Mouse (Mus musculus) limb, embryonic 10.5 days (tissue): ENCODE measurements around the gene Pdp2. TPM values are rescaled to one million over a fixed set of nuclear protein-coding genes. Genes with fewer than 3 reads are reported as not detected.
"Not testable (repeated sequence)": the region's sequence is repeated elsewhere in the genome, so short reads cannot be mapped to it uniquely, and the experiment has no call there.

Experiments
- DNase-seq: peaks from one replicate; pipeline ENCODE4 v3.0.0-alpha.2; 2017; ENCODE audit warnings: low spot score
- H3K27ac ChIP-seq: fragments of 300-500 bp; sonication (generic); 2 replicates; pipeline ENCODE4 v1.5.1; 2016; ENCODE audit warnings: mild to moderate bottlenecking
- H3K27me3 ChIP-seq: fragments of 300-500 bp; sonication (generic); 2 replicates; pipeline ENCODE4 v1.6.1; 2016; ENCODE audit warnings: low read depth, mild to moderate bottlenecking; ENCODE audit not compliant: poor library complexity, severe bottlenecking
- H3K36me3 ChIP-seq: fragments of 300-500 bp; sonication (generic); 2 replicates; pipeline ENCODE4 v1.6.1; 2016; ENCODE audit warnings: mild to moderate bottlenecking, moderate library complexity
- H3K4me1 ChIP-seq: fragments of 300-500 bp; sonication (generic); 2 replicates; pipeline ENCODE4 v1.6.1; 2016
- H3K4me3 ChIP-seq: fragments of 300-500 bp; sonication (generic); 2 replicates; pipeline ENCODE4 v1.5.1; 2016; ENCODE audit warnings: mild to moderate bottlenecking, moderate library complexity
- H3K9me3 ChIP-seq: fragments of 300-500 bp; sonication (generic); replicated peaks from 2 replicates; pipeline ENCODE4 v1.6.1; 2016; ENCODE audit warnings: mild to moderate bottlenecking
- WGBS: fragments of 180-500 bp; shearing (Covaris S2); methylation state at CpG from one replicate; pipeline ENCODE4 v1.1.7; 2016; 5-methylcytosine and 5-hydroxymethylcytosine counted together
- polyA plus RNA-seq: library from polyadenylated mRNA; unstranded; fragments of >200 nt; fragmentation: Nextera tagmentation; extraction: Ambion mirVana; gene quantifications from 2 replicates; pipeline ENCODE4 v1.2.1, GENCODE M21; 2016

Pdp2 gene
- polyA plus RNA-seq, 1 experiment from 2014 or later: 14.5 TPM

- not testable (repeated sequence) for H3K27me3 ChIP-seq, H3K27ac ChIP-seq, H3K4me1 ChIP-seq, DNase-seq, H3K4me3 ChIP-seq, H3K36me3 ChIP-seq, H3K9me3 ChIP-seq
- 80% methylated on average over 17 of the region's 17 CpGs for WGBS
Measured at GRCm38 (mm10) chr8:104577606-104578005, 13.6 kb upstream of the Pdp2 start.

DNA sequence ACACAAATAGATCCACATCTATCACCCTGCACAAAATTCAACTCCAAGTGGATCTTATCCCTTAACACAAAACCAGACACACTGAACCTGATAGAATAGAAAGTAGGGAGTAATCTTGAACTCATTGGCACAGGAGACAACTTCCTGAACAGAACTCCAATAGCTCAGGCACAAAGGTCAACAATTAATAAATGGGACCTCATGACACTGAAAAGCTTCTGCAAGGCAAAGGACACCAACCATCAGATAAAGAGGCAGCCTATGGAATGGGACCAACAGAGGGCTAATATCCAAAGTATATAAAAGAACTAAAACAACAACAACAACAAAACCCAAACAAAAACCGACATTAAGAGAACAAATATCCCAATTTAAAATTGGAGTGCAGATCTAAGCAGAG lies 6.7 kb upstream of the Pdp2 start:
- no peaks in the 10 kb centered on the region for H3K36me3 ChIP-seq
- no peak for DNase-seq
- 0 out of 2 replicates have a peak, but pooled peaks cover 4% of the 10 kb centered on the region for H3K9me3 ChIP-seq
- H3K4me3 ChIP-seq: no peak overlapping the region
- 62% methylated on average over 1 of the region's 1 CpGs for WGBS
- H3K27me3 ChIP-seq: no peaks in the 10 kb centered on the region
- no peak overlapping the region for H3K27ac ChIP-seq
- H3K4me1 ChIP-seq: no peaks in the 10 kb centered on the region

GRCm38 (mm10) chr8:104590284-104590683 lies 967 bp upstream of the Pdp2 start:
- Histone ChIP-seq H3K4me3 (peak overlapping the region; percentile 70), H3K9me3 (no peaks in the 10 kb centered on the region), H3K27ac (no peak overlapping the region), H3K27me3 (no peaks in the 10 kb centered on the region), H3K36me3 (peaks cover 20% of the 10 kb centered on the region), H3K4me1 (peaks cover 15% of the 10 kb centered on the region)
- WGBS: 92% methylated on average over 3 of the region's 3 CpGs
- no peak for DNase-seq

DNA sequence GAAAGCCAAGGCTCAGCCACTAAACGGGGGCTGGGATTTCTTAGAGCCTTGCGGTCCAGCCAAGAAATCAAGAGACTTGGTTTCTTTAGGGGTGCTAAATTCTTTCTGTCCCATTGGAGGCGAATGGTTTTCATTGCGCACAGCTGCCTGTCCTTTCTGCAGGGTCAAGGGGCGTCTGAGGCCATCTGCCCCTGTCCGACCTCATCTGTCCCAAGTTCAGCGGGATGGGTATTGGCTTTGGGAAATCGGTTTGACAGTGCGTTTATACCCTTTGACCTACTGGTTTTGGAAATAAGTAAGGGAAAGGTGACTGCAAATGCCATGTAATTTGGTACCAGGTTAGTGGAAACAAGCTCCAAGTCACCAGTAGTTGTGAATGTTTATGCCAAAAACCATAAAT lies 605 bp downstream of the Pdp2 start:
- 4% methylated on average over 9 of the region's 9 CpGs for WGBS
- Histone ChIP-seq H3K4me1 (peaks cover 15% of the 10 kb centered on the region), H3K9me3 (no peaks in the 10 kb centered on the region), H3K27me3 (no peaks in the 10 kb centered on the region), H3K36me3 (peaks cover 34% of the 10 kb centered on the region), H3K27ac (peak overlapping the region; percentile 89), H3K4me3 (peak overlapping the region; percentile 70)
- DNase-seq: no peak

DNA sequence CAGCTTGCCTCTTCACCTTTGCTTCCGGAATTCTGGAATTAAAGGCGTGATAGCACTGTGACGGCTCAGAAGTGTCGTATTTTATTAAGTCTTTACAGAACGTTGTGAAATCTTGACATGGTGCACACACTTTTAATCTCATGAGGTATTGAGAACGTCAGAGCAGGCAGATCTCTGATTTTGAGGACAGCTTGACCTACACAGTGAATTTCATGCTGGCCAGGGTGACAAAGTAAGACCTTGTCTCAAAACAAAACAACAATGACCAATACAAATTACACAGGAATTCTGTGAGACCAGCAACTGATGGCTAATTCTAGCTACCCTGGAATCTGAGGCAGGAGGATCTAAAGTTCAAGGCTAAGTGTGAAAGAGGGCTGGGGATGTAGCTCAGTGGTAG lies 1.3 kb downstream of the Pdp2 start:
- 78% methylated on average over 6 of the region's 6 CpGs for WGBS
- H3K36me3 ChIP-seq: peaks cover 36% of the 10 kb centered on the region
- no peaks in the 10 kb centered on the region for H3K27me3 ChIP-seq
- H3K4me3 ChIP-seq: peak overlapping the region; percentile 70; the same call in 1 of the 2 replicates
- peaks cover 15% of the 10 kb centered on the region for H3K4me1 ChIP-seq
- no peak for DNase-seq
- H3K27ac ChIP-seq: no peak overlapping the region
- no peaks in the 10 kb centered on the region for H3K9me3 ChIP-seq

DNA sequence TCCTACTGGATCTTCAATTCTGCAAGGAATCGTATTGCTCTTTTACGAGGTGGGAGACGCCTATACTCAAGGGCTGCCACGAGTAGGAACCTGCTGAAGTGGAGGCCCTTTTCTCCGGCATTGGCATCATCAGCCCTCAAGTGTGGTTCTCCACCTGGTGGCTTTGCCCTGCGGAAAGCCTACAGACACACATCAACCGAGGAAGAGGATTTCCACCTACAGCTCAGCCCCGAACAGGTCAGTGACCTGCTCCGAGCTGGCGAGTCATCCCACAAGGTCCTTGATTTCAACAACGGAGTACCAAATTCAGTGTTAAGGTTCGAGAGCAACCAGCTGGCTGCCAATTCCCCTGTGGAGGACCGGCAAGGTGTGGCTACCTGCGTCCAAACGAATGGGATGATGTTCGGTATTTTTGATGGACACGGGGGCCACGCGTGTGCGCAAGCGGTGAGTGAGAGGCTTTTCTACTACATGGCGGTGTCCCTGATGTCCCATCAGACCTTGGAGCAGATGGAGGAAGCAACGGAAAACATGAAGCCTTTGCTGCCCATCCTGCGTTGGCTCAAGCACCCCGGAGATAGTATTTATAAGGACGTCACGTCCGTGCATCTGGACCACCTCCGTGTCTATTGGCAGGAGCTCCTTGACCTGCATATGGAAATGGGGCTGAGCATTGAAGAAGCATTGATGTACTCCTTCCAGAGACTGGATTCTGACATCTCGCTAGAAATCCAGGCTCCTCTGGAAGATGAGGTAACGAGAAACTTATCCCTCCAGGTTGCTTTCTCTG lies 2.5 kb downstream of the Pdp2 start:
- Histone ChIP-seq H3K27ac (no peak overlapping the region), H3K4me1 (peaks cover 18% of the 10 kb centered on the region), H3K9me3 (no peaks in the 10 kb centered on the region), H3K4me3 (no peak overlapping the region), H3K27me3 (no peaks in the 10 kb centered on the region), H3K36me3 (peaks cover 36% of the 10 kb centered on the region)
- no peak for DNase-seq
- WGBS: 94% methylated on average over 31 of the region's 31 CpGs

- Histone ChIP-seq H3K9me3 (no peaks in the 10 kb centered on the region), H3K4me3 (no peak overlapping the region), H3K36me3 (peaks cover 36% of the 10 kb centered on the region), H3K27me3 (no peaks in the 10 kb centered on the region), H3K4me1 (peaks cover 18% of the 10 kb centered on the region), H3K27ac (no peak overlapping the region)
- DNase-seq: no peak
- 96% methylated on average over 19 of the region's 19 CpGs for WGBS
Measured at GRCm38 (mm10) chr8:104594611-104595362, 3.5 kb downstream of the Pdp2 start.

DNA sequence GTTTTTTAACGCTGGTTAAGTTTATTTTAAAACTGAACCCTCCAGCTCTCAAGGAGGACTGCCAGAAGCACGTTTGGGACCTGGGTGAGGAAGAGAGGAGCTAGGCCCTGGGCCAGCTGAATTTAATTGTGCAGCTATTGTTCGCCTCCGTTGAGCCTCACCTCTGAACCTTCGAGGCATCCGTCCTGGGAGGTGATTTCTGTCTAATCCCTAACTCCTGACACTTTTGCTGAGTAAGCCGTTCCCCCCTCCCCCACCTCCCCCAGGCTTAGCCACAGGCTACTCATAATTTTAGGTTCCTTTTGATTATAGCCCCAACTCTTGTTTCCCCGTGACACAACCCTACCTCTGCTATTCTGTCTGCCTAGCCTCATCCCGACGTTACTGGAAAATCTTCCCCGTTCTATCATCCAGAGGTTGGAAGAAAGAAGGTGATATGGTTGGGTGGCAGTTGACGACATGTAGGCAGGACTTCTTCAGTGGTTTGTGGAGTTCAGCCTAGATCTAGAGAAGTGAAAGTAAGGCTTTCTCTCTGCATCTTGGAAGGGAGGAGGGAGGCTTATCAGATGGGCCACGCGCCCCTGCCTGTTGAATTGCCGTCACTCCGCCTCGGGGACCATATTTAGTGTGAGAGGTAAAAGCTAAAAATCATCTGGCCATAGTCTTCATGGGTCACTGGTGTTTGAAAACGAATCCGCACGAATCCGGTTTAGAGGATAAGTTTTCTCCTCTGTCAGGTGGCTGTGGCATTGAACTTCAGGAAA lies 4.7 kb downstream of the Pdp2 start:
- WGBS: 87% methylated on average over 21 of the region's 21 CpGs
- Histone ChIP-seq H3K36me3 (peaks cover 36% of the 10 kb centered on the region), H3K27ac (no peak overlapping the region), H3K27me3 (peaks cover 2% of the 10 kb centered on the region; the same call in 1 of the 2 replicates), H3K4me1 (peaks cover 14% of the 10 kb centered on the region), H3K9me3 (no peaks in the 10 kb centered on the region), H3K4me3 (no peak overlapping the region)
- no peak for DNase-seq

GRCm38 (mm10) chr8:104597656-104598055 lies 6.4 kb downstream of the Pdp2 start:
- no peaks in the 10 kb centered on the region for H3K9me3 ChIP-seq
- 76% methylated on average over 6 of the region's 6 CpGs for WGBS

GRCm38 (mm10) chr8:104598496-104598895 lies 7.2 kb downstream of the Pdp2 start:
- DNase-seq: no peak
- Histone ChIP-seq H3K9me3 (no peaks in the 10 kb centered on the region), H3K36me3 (peaks cover 34% of the 10 kb centered on the region), H3K27ac (no peak overlapping the region), H3K4me3 (no peak overlapping the region), H3K4me1 (peaks cover 24% of the 10 kb centered on the region), H3K27me3 (peaks cover 15% of the 10 kb centered on the region; the same call in 1 of the 2 replicates)
- WGBS: 47% methylated on average over 6 of the region's 6 CpGs

More at GRCm38 (mm10) chr8:104597656-104598055, 6.4 kb downstream of the Pdp2 start:
- DNase-seq: no peak
- peaks cover 36% of the 10 kb centered on the region for H3K36me3 ChIP-seq
- no peak overlapping the region for H3K4me3 ChIP-seq
- H3K27ac ChIP-seq: no peak overlapping the region
- H3K27me3 ChIP-seq: peaks cover 15% of the 10 kb centered on the region; the same call in 1 of the 2 replicates
- H3K4me1 ChIP-seq: peaks cover 19% of the 10 kb centered on the region

DNA sequence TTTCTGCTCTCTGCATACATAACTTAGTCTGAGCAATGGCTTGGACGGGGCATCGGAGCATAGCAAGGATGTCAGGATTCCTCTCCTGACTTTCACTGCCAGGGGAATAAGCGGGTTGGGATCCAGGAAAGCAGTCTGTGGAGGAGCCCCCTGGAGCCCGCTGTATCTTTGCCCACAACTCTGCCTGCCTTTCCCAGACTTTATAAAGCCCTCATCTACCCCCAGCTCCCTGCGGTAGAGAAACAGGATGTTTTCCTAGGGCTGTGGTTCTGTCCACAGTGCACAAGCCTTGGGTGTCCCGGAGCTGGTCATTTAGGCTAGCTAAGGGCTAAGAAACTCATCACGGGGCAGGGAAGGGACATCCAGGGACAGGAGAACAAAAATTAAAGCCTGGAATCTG lies 10.1 kb downstream of the Pdp2 start:
- H3K4me1 ChIP-seq: peaks cover 31% of the 10 kb centered on the region
- 31% methylated on average over 7 of the region's 7 CpGs for WGBS
- H3K9me3 ChIP-seq: no peaks in the 10 kb centered on the region
- H3K36me3 ChIP-seq: peaks cover 7% of the 10 kb centered on the region
- peak; percentile 36 for DNase-seq
- H3K27me3 ChIP-seq: peaks cover 15% of the 10 kb centered on the region; the same call in 1 of the 2 replicates
- peak overlapping the region; percentile 56; the same call in 1 of the 2 replicates for H3K27ac ChIP-seq
- H3K4me3 ChIP-seq: peak overlapping the region; percentile 44; the same call in 1 of the 2 replicates

DNA sequence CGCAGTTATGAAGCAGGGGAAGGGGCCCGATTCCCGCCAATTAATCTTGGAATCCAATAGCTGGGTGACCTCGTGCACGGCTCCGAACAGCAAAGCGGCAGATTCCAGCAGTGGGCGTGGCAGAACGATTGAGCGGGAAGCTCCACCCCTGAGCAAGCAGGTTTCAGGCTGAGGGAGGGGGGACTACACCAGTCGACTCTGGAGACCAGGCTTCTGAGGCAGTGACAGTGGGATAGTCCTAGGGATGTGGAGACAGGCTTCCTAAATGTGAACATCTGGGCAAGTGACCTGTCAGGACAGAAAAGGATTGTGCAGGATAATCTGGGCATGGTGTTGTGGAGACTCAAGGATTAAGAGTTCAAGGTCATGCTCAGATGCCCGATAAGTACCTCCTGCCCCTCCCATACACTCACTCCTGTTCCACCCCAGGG lies 10.7 kb downstream of the Pdp2 start:
- peaks cover 15% of the 10 kb centered on the region; the same call in 1 of the 2 replicates for H3K27me3 ChIP-seq
- H3K4me3 ChIP-seq: peak overlapping the region; percentile 44
- peaks cover 32% of the 10 kb centered on the region for H3K4me1 ChIP-seq
- 0 out of 2 replicates have a peak, but pooled peaks cover 2% of the 10 kb centered on the region for H3K36me3 ChIP-seq
- DNase-seq: peak; percentile 53
- no peaks in the 10 kb centered on the region for H3K9me3 ChIP-seq
- 2% methylated on average over 12 of the region's 12 CpGs for WGBS
- peak overlapping the region; percentile 54; the same call in 1 of the 2 replicates for H3K27ac ChIP-seq
